Mouse (Mus musculus) thymus, adult 2 months (tissue): ENCODE measurements around the gene Ylpm1.

ENCODE experiments used
- CTCF ChIP-seq: fragments of 200-500 bp; IDR thresholded peaks from 2 replicates; pipeline ENCODE4 v1.5.1; 2012; ENCODE audit warnings: mild to moderate bottlenecking, control low read depth, low read length, moderate library complexity, borderline replicate concordance; ENCODE audit not compliant: control insufficient read depth, poor library complexity, insufficient read depth; ENCODE audit errors: extremely low read depth
- POLR2A ChIP-seq: fragments of 200-500 bp; IDR thresholded peaks from 2 replicates; pipeline ENCODE4 v1.6.1; 2012; ENCODE audit warnings: mild to moderate bottlenecking, low read length, control low read depth, moderate library complexity; ENCODE audit not compliant: control insufficient read depth, poor library complexity, insufficient read depth; ENCODE audit errors: extremely low read depth

GRCm38 (mm10) chr12:84947894-84948583, 48.1 kb upstream of the Ylpm1 start:
- TF ChIP-seq POLR2A (no peak), CTCF (no peak)
